Mouse (Mus musculus) ES-CJ7 (cell line): ENCODE measurements at regions not wholly inside any gene's neighbourhood (a gene's known extent, or its start where the extent isn't known, plus 50 kb on each side); places are given as distances from the start of the nearest gene placed in this dataset.

Experiments used
- DNase-seq: peaks from one replicate; pipeline ENCODE4 v3.0.0; 2011; ENCODE audit warnings: low read depth, low spot score

GRCm38 (mm10) chr7:123589099-123589498, 88.8 kb upstream of the Zkscan2 start:
- DNase-seq: no peak

GRCm38 (mm10) chr7:123573721-123574120, 73.5 kb upstream of the Zkscan2 start:
- DNase-seq: no peak

DNA sequence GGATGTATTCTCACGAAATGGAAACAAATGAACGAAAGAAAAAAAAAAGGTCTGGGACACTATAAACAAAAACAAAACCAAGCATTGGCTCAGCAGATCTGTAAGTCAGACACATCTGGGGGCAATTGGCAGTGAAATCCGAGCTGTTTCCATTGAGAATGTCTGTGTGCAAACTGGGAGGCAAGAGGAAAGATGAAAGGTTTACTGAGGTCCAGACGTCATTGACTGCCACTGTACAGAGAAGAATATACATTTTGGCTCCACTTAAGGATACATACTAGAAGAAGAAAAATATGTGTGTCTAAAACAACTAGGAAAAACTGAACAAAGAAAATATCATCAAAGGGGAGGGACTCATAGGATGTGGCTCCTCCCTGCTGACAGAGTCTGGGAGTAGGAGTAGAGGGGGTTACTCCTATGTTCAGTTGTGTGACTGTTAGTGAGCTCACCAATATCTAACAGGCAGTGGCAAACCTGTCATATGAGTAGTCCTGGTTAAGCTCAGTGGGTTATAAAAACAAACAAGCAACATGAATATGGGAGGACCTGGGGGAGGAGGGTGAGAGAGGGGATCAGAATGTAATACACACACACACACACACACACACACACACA, 72.2 kb upstream of the Zkscan2 start:
- DNase-seq: no peak

- DNase-seq: peak; percentile 31
These were observed 66.0 kb upstream of the Zkscan2 start for GRCm38 (mm10) chr7:123566264-123566663.

- peak; percentile 47 for DNase-seq
These were observed 59.3 kb upstream of the Zkscan2 start for GRCm38 (mm10) chr7:123559544-123559943.
